Mouse (Mus musculus) yolk sac, embryonic 10.5 days (tissue): ENCODE measurements at regions not wholly inside any gene's neighbourhood (a gene's known extent, or its start where the extent isn't known, plus 50 kb on each side); places are given as distances from the start of the nearest gene placed in this dataset.
A peak's percentile ranks its signal among the peaks of the same experiment; 100 is the strongest.

Experiments
- DNase-seq: peaks from one replicate; pipeline ENCODE4 v3.0.0-alpha.2; 2017; ENCODE audit warnings: low spot score

DNA sequence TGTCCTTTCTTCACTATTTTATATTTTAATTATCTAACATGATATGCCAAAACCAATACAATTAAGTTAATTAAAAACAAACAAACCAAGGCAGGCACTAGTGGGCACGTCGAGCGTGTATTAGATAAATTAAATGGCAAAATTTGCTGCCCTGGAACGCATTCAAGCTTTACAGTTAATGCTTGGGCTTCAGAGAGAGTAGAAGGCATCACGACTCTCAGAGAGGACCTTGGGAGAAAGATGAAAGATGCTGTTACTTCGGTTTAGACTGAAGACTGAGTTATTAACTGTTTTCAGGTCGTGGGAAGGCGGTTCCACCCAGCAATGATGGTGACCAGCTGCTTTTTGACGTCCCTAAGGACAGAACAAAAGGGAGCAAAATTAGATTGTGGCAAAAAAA is 71.7 kb upstream of the Boc start:
- DNase-seq = no peak

DNA sequence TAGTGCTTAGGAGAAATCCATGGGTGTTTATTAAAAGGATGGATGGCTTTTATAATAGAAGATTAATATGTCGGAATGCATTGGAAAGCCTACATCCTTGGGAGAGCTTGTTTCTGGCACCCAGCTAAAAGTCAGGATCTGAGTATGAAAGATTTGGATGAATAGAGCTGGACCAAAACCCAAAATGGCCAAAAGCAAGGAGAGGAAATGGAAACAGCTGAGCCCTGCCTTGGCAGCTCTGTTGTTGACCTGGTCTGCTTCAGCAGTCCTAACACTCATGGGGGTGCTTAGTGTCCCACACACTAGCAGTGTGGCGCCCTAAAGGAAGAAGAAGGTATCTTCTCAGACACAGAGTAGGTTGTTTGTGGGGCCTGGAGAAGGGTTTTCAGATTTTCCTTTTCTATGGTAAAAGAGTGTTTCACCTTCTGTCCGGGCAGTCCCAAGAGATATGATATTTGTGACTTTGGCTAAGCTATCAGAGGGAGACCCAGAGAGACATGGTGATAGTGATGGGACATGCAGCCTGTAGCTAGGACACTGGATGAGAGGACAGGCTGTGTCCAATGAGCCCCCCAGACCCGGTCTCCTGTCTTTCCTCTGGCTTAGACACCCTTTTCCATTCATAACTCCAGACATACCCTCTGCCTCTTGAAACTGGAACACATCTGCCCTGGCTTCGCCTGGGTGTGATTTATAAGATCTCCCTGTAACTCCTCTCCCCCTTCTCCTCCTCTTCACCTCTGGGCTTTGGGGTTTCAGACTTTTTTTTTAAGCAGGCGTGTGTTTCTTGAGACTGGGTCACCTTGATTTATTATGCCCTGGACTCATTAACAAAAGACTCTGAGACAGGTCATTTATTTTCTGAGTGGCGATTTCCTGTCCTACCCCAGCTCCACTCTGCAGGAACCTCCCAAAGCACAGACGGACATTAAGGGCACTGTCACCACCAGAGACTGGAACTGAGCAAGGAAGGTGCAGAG is 70.9 kb upstream of the Boc start:
- DNase-seq = peak; percentile 26

DNA sequence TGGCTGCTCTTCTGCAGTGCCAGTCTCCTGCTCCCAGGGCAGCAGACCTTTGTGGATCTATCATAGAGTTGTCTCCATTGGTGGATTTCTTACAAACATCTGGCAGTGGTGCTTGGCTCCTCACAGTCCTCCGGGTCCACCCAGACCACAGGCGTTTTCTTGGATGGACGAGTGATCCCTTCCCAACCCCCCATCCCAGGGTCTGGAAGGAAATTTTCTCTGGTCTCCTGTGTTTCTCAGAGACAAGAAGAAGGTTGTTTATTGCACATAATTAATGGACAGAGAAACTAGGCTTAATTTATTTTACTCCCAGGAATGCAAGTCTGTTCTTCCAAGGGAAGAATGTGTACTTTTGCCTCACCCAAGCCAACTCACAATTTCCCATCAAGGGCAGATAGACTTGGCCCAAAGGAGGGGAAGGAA is 67.2 kb upstream of the Boc start:
- DNase-seq = peak; percentile 40

DNA sequence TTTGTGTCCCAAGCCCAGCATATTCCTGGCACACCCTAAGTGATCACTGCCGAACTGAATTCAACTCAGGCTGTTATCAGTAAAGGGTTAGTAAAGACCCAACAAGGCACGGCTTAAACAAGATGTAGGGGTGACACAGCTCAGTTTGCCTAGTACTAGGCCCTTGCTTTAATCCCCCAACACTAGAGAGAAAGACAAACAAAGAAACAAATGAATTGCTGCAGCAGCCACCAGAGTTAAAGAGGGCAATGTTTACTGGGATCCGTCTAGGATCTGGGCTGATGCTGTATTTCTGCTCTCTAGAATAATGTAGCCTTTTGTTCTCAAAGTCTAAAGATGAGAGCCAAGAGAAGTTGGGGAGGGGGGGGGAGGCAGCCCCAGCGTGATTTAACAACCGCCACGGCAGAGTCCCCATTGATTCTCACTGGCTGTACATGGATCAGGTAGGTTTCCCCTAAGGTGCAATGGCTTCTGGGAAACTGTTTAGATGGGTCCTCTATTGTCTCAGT is 66.5 kb upstream of the Boc start:
- DNase-seq = no peak

DNA sequence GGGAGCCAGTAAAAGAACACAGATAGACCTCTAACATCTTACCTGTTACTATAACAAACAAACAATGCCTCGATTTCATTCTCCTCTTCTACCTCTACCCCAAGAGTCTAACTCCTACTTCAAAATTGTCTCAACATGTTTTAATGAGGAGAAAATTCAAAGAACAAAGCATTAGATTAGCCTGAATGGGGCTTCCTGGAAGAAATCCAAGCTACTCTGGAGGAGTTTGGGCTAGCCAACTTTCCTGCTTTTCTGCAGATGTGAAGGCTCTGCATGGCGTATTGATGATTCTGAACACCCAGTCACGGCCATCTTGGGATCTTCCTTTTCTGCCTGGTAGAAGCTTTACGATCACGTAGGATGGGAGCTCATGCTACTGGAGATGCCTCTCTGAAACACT is 62.9 kb upstream of the Boc start:
- no peak for DNase-seq

DNA sequence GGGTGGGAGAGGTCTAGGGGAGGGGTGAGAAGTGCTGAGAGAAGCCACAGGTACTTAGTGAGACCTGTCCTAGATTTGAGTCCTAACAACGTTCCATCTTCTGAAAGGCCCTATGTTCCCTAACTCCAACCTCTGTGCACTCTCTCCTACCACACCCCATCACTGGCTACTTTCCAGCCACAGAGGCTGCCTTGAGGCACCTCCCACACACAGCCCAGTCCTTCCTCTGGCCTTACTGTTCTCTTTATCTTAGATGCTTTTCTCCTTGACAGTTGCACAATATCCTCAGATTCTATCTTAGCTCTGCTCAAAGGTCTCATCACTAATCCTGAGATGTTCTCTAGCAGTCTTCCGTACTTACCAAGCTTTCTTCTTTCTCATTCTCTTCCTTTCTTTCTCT is 61.8 kb upstream of the Boc start:
- DNase-seq = no peak

DNA sequence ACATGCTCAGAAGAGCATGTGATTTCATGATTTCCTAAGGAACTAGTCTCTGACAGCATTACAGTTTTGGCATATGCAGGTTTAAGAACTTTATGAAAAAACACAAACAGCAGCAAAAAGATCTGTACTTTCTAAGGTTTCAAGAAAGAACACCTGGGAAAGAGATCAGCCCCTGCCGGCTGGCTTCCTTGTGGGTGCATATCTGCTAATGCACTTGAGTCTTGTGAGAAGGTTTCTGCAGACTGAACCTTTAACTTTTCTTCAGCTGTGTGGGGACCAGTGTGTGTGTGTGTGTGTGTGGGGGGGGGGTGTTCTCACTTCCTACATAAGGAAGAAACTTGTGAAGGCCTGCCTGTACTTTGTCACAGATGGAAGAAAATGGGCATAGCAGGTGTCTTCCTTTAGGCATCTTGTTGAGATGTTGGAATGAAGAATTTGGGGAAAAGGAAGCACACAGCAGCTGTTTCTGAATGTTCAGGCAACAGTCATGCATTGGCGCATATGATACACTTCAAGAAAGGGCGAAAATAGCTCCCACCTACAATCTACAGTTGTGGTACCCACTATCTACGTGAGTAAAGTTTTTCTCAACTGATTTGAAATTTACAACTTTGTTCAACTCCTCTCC is 60.9 kb upstream of the Boc start:
- no peak for DNase-seq

DNA sequence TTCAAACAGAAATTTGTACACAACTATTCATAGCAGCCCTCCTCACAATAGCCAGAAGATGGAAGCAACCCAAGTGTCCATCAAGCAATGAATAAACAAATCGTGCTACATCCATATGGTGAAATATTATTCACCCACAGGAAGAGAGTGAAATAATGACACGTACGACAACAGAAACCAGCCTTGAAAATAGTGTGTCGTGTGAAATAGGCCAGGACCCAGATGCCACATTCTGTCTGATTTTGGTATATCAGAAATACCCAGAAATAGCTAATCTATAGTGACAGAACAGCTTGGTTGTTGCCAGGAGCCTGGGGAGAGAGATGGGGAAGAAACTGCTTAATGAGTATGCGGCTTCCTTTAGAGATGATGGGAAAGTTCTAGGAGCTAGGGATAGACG is 58.3 kb upstream of the Boc start:
- no peak for DNase-seq

DNA sequence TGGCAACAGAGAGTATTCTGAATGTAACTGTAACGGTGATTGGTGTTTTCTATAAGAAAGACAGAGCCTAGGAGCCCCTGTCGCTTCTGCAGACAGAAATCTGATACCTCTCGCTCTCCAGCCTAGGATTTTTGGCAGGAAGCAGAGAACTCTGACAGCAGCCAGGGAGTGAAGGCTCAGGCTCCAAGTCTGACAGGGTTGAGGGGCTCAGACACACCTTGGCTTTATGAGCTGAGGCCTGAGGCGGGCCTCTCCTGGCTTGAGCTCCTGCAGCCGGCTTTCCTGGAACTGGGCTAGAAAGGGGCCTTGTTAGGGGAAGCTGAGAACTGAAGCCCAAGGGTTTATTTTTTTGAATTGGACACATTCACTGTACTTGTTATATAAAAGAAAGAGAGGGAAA is 57.7 kb upstream of the Boc start:
- no peak for DNase-seq

DNA sequence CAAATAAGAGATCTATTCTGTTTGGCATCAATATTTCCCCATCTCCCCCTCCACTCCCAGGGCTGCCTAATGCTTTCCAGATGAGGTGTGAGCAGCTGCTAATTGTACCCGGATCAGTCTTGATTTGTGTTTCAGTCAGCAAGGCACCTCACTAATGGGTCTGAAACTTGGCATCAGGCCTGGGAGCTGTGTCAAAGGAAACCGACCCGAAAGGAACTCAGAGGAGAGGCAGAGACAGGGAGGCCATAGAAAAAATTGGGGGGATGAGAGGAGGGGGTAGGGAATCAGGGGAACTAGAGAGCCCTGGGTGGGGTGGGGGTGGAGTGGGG is 57.1 kb upstream of the Boc start:
- DNase-seq = no peak

DNA sequence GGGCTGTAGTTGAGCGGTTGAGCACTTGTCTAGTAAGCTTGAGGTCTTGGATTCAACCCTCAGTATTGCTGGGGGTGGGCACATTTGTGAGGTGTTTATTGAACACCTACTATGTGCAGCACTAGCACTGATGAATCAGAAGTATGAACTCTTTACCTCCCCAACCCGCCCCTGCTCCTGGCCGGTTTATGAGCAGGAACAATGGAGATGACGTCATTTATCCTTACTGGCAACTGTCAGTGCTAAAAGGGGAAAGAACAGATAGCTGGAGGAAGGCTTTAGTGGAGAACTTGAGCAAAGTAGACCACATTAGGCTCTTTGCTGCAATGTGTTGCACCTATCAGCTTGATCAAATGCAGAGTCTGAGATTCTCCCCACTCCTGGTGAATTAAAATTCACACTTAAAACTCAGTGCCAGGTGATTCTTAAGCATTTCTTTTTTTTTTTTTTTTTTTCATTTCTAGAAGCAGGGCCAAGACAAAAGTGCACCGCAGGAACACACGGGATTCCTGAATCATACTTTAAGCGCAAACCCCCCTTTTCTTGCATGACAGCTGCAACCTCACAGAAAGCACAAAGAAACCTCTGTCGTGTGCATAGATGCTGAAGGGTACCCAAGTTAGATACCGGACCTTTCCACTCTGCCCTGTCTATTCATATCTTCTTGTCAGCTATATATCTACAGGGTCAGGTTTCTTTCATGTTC is 56.6 kb upstream of the Boc start:
- DNase-seq = no peak

DNA sequence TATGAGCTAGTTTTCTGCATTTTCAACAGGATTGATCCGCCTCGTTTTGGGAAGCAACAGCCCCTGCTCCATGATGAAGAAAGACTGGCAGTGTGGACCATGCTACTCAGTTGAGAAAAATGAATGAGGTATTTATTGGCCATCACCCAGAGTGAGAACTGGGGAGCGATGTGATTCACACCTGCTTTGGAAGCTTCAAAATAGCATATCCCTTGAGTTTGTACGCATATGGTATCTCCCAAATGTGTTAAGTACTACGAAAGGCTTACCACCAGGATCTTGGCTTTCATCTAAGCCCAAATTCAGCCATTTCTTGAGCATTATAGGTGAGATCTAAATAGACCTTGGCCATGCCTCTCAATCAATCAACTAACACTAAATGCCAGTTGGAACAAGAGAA is 55.5 kb upstream of the Boc start:
- no peak for DNase-seq

DNA sequence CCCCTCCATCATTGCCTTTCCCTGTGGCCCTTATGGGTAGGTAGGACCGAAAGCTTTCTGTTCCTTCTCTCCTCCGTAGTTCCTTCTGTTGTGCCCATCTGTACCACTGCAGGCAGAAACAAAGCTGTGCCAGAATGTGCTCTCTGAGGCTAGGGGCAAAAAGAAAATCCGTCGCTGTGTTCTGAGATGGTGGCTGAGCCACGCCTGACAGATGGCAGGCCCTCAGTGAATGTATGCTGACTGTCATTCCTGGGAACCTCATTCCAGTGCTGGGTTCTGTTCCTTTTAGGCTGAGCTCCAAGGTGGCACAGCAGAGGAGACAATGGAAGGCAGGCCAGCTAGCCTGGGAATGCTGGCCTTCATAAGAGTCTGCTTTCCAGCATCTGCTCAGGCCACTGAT is 54.0 kb upstream of the Boc start:
- DNase-seq = no peak

DNA sequence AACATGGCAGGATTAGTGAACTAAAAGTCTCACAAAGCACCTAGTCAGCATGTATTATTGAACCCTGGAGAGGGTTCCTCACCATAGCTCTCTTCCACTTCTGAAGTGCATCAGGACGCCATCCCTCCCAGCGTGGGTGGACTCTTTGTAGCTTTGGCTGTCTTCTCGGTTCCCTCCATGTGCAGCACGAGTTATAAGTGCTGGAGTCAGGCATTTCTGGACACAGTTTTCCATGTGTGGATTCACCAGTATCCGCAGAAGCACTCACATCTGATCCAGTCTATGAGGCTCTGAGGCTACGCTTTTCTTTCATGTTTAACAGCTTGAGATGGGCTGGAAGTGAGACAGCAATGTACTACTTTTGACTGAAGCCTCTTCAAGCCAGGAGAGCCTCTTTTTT is 52.8 kb upstream of the Boc start:
- no peak for DNase-seq

DNA sequence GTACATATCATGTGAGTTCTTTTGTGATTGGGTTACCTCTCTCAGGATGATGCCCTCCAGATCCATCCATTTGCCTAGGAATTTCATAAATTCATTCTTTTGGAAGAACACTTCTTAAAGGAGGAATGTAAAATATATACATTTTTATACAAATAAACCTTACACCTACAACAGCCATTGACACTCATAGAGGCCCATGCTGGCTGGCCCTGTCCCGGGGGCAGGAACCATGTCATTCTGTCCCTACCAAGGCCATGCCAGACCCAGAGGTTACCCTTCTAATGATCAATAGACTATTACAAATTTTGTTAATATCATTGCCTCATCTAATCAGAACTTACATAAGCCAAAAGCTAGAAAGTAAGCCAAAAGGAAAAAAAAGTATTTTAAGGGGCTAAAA is 49.9 kb upstream of the Boc start:
- DNase-seq = no peak
